Mouse (Mus musculus): ENCODE measurements around the gene Iqgap3. TPM values are rescaled to one million over a fixed set of nuclear protein-coding genes. Genes with fewer than 3 reads are reported as not detected.

Iqgap3 gene
- polyA plus RNA-seq, 1 experiment: 0.11 TPM

DNA sequence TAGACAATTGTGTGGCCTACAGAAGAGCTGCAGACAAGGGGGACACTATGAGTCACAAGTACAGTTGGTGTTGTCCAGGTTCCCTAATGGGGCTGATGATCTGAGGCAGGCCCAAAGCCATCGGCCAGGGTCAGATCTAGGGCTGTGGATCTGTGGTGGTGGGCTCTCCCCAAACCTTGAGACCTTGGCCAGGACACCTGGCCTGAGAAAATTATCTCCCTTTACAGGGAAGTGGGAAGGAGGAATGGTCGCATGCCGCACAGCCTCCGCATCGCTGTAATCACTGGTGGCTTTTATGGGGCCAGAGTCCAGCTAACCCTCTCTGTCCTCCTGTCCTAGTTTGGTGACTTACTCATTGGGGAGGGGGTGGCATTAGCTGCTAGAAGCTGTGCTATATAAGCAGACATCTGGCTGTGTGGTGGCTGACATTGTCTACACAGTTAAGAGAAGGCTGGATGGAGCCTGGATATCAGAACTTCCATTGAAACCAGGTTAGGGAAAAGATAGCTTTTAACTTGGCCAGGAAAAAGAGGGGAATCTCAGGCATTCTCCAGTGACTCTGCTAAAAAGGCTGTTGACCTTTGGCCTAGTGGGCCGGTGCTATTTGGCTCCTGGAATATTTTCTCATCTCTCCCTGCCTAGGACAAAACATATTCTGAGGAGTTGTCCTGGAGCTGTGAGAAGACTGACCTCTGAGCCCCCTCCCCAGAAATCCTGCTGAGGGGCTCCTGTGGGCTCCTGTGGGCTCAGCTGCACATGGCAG, 63.1 kb downstream of the Iqgap3 start:
- peak overlapping the region; percentile 96 for H3K27ac ChIP-seq (ENCODE audit: insufficient read depth, low read length)
- no peak for TF ChIP-seq POLR2A (IDR thresholded peaks at IDR 0.05; ENCODE audit: borderline replicate concordance, insufficient read depth, low read length)
- no peak for TF ChIP-seq CTCF (IDR thresholded peaks at IDR 0.05; ENCODE audit: borderline replicate concordance, insufficient read depth, low read depth, low read length)
- peaks cover 43% of the 10 kb centered on the region for H3K4me1 ChIP-seq (ENCODE audit: control insufficient read depth, insufficient read depth, low read length)
- 4% methylated on average over 6 of the region's 6 CpGs for WGBS
- H3K27me3 ChIP-seq (ENCODE audit: control insufficient read depth, insufficient read depth, low read length): no peaks in the 10 kb centered on the region
- peak overlapping the region; percentile 92 for H3K4me3 ChIP-seq (replicated peaks; ENCODE audit: insufficient read depth, low read depth, low read length)
- DNase-seq: peak; percentile 46 to 54

DNA sequence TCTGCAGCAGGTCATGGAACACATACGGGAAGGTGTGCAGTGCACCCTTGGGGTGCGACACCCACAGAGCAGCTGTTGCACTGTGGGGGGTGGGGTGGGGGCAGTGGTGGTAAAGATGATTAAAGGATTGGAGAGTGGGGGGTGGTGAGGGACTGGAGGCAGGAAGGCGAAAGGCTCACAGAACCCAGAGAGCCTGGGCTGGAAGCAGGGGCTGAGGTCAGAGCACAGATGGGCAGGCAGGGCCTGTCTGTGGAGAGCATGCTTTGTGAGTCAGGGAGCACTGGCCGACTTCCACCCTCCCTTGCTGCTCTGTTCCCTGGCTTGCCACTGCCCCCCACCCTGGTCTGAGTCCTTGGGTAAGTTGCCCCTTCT, 63.6 kb downstream of the Iqgap3 start:
- TF ChIP-seq CTCF (IDR thresholded peaks at IDR 0.05; ENCODE audit: borderline replicate concordance, insufficient read depth, low read depth, low read length): no peak
- no peak; the same call in 1 of the 2 replicates for TF ChIP-seq POLR2A (IDR thresholded peaks at IDR 0.05; ENCODE audit: borderline replicate concordance, insufficient read depth, low read length)
- 1% methylated on average over 4 of the region's 4 CpGs for WGBS
- Histone ChIP-seq H3K27me3 (ENCODE audit: control insufficient read depth, insufficient read depth, low read length) (no peaks in the 10 kb centered on the region), H3K4me3 (replicated peaks; ENCODE audit: insufficient read depth, low read depth, low read length) (peak overlapping the region; percentile 92), H3K4me1 (ENCODE audit: control insufficient read depth, insufficient read depth, low read length) (peaks cover 47% of the 10 kb centered on the region), H3K27ac (ENCODE audit: insufficient read depth, low read length) (peak overlapping the region; percentile 96)
- DNase-seq: peak; percentile 82 to 88

DNA sequence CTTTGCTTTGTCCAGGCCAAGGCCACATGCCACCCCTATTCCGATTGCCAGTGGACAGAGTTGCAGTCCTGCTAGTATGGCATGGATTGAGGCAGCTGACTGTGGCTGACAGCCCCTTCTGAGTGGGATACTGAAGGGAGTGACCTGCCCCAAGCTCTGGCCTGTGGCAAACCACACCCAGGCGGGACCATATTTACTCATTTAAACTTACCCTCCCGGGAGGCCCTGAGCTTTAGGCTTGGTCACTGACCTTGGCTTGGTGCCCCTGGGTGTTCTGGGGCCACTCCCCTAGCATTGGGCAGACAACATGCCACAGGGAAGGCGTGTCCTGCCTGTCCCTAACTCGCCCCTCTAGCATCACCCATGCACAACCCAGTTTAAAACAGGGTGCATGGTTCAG, 64.2 kb downstream of the Iqgap3 start:
- peak; percentile 40 to 47 for DNase-seq
- Histone ChIP-seq H3K4me3 (replicated peaks; ENCODE audit: insufficient read depth, low read depth, low read length) (peak overlapping the region; percentile 92), H3K27ac (ENCODE audit: insufficient read depth, low read length) (peak overlapping the region; percentile 96), H3K4me1 (ENCODE audit: control insufficient read depth, insufficient read depth, low read length) (peaks cover 50% of the 10 kb centered on the region), H3K27me3 (ENCODE audit: control insufficient read depth, insufficient read depth, low read length) (no peaks in the 10 kb centered on the region)
- 15% methylated on average over 5 of the region's 5 CpGs for WGBS
- TF ChIP-seq CTCF (IDR thresholded peaks at IDR 0.05; ENCODE audit: borderline replicate concordance, insufficient read depth, low read depth, low read length): no peak
- no peak for TF ChIP-seq POLR2A (IDR thresholded peaks at IDR 0.05; ENCODE audit: borderline replicate concordance, insufficient read depth, low read length)

DNA sequence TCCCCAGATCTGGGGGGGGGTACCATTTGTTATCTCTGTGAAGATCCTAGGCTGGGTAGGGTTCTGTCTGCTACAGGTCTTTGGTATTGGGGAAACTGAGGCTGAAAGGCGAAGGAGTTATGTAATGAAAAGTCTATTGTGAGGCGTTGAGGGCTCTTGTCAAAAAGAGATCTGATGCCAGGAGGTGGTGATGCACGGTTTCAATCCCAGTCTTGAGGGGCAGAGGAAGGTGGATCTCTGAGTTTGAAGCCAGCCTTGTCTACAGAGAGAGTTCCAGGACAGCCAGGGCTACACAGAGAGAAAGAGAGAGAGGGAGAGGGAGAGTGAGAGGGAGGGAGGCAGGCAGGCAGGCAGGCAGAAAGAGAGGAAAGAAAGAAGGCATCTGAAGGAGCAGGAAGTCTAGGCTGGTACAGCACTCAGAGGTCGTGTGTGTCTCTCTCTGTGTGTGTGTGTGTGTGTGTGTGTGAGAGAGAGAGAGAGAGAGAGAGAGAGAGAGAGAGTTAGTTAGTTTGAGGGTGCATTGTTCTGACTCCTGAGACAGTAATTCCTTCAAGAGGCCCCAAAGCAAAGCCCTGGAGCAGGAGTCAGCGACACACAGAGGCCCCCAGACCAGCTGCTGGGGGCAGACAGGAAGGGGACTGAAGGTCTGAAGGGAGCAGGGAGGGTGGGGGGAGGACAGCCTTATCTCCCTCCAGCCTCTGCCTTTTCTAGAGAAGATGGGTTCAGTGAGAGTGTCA, 64.8 kb downstream of the Iqgap3 start:
- Histone ChIP-seq H3K27me3 (ENCODE audit: control insufficient read depth, insufficient read depth, low read length) (no peaks in the 10 kb centered on the region), H3K27ac (ENCODE audit: insufficient read depth, low read length) (peak overlapping the region; percentile 96), H3K4me3 (replicated peaks; ENCODE audit: insufficient read depth, low read depth, low read length) (no peak overlapping the region), H3K4me1 (ENCODE audit: control insufficient read depth, insufficient read depth, low read length) (peaks cover 54% of the 10 kb centered on the region)
- TF ChIP-seq POLR2A (IDR thresholded peaks at IDR 0.05; ENCODE audit: borderline replicate concordance, insufficient read depth, low read length) (no peak), CTCF (IDR thresholded peaks at IDR 0.05; ENCODE audit: borderline replicate concordance, insufficient read depth, low read depth, low read length) (no peak)
- 21% methylated on average over 5 of the region's 5 CpGs for WGBS
- DNase-seq: peak; percentile 10 to 25

DNA sequence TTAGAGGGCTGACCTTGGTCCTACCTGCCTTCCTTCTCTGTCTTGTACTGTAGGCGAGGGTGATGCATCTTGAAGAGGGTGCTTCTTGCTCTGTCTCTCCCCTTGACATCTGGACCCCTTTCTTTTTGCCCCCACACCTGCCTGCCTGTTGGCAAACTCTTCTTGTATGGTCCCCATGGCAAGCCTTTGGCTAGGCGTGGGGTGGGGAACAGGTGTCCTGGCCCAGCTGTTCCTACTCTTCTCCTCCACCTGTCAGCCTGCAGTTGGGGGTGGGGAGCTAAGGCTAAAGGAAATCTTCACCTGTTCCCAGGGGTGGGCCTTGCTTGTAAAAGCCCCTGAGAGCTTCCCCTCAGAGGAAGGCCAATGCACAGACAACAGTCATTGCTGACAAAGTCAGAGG, 65.7 kb downstream of the Iqgap3 start:
- Histone ChIP-seq H3K27ac (ENCODE audit: insufficient read depth, low read length) (peak overlapping the region; percentile 41; the same call in 1 of the 2 replicates), H3K4me3 (replicated peaks; ENCODE audit: insufficient read depth, low read depth, low read length) (no peak overlapping the region), H3K27me3 (ENCODE audit: control insufficient read depth, insufficient read depth, low read length) (no peaks in the 10 kb centered on the region), H3K4me1 (ENCODE audit: control insufficient read depth, insufficient read depth, low read length) (peaks cover 63% of the 10 kb centered on the region)
- WGBS: 31% methylated on average over 2 of the region's 2 CpGs
- TF ChIP-seq CTCF (IDR thresholded peaks at IDR 0.05; ENCODE audit: borderline replicate concordance, insufficient read depth, low read depth, low read length): no peak
- no peak for TF ChIP-seq POLR2A (IDR thresholded peaks at IDR 0.05; ENCODE audit: borderline replicate concordance, insufficient read depth, low read length)
- peak; percentile 27 to 28 for DNase-seq

DNA sequence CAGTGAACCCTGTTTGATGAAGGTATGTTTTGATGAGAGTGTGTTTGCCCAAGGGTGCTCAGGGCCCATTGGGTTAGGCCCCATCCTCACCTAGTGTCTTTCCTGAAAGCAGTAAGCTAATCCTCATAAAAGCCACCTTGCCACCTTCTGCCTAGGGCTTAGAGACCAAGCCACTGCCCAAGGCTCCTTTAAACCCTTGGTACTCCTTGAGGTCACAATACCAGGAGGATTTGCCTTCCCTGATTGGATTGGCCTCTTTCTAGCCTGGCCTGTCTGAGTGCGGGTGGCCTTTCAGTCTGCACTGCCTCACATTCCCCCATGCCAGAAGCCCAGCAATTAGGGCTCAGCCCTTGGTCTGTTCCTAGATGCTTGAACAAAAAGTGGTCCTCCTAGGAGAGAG, 66.1 kb downstream of the Iqgap3 start:
- Histone ChIP-seq H3K4me3 (replicated peaks; ENCODE audit: insufficient read depth, low read depth, low read length) (no peak overlapping the region), H3K4me1 (ENCODE audit: control insufficient read depth, insufficient read depth, low read length) (peaks cover 66% of the 10 kb centered on the region), H3K27ac (ENCODE audit: insufficient read depth, low read length) (peak overlapping the region; percentile 41), H3K27me3 (ENCODE audit: control insufficient read depth, insufficient read depth, low read length) (no peaks in the 10 kb centered on the region)
- TF ChIP-seq POLR2A (IDR thresholded peaks at IDR 0.05; ENCODE audit: borderline replicate concordance, insufficient read depth, low read length) (no peak), CTCF (IDR thresholded peaks at IDR 0.05; ENCODE audit: borderline replicate concordance, insufficient read depth, low read depth, low read length) (no peak)
- no peak for DNase-seq
- WGBS: 29% methylated on average over 1 of the region's 1 CpGs

DNA sequence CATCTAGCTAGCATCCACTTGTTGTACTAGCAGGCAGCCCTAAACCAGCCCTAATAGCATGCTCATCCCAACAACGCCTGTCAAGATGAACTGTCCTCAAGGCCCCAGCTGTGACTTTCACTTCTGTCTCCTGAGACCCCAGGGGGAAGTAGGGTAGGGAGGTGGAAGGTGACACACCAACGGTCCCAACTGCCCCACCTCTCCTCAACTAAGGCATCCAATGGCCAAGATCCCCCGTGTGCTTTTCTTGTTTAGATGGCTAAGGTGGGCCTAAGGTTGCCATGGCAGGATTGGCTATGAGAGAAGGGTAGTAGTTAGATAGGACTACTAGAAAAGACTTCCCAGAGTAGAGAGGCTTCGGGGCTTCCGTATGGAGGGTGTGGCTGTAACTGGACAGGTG, 66.6 kb downstream of the Iqgap3 start:
- 59% methylated on average over 5 of the region's 5 CpGs for WGBS
- Histone ChIP-seq H3K4me1 (ENCODE audit: control insufficient read depth, insufficient read depth, low read length) (peaks cover 71% of the 10 kb centered on the region), H3K27me3 (ENCODE audit: control insufficient read depth, insufficient read depth, low read length) (no peaks in the 10 kb centered on the region), H3K27ac (ENCODE audit: insufficient read depth, low read length) (peak overlapping the region; percentile 93; the same call in 1 of the 2 replicates), H3K4me3 (replicated peaks; ENCODE audit: insufficient read depth, low read depth, low read length) (no peak overlapping the region)
- DNase-seq: no peak
- TF ChIP-seq POLR2A (IDR thresholded peaks at IDR 0.05; ENCODE audit: borderline replicate concordance, insufficient read depth, low read length) (no peak), CTCF (IDR thresholded peaks at IDR 0.05; ENCODE audit: borderline replicate concordance, insufficient read depth, low read depth, low read length) (no peak)

Measured in cerebellum, adult 2 months (tissue).